Mouse (Mus musculus): ENCODE results near the gene Ifitm10. TPM values are rescaled to one million over a fixed set of nuclear protein-coding genes. Genes with fewer than 3 reads are reported as not detected.
"Not testable (repeated sequence)": the region's sequence is repeated elsewhere in the genome, so short reads cannot be mapped to it uniquely, and the experiment has no call there.

The Ifitm10 gene
- polyA plus RNA-seq, 1 experiment from 2014 or later: 10.6 TPM

GRCm38 (mm10) chr7:142368856-142369255 lies 4.7 kb downstream of the Ifitm10 start:
- no peak for DNase-seq (ENCODE audit: low spot score)

- DNase-seq (ENCODE audit: low spot score): no peak
These were observed 10.4 kb downstream of the Ifitm10 start for GRCm38 (mm10) chr7:142363107-142363506.

- DNase-seq (ENCODE audit: low spot score): no peak
These were observed 12.8 kb downstream of the Ifitm10 start for GRCm38 (mm10) chr7:142360743-142361142.

DNA sequence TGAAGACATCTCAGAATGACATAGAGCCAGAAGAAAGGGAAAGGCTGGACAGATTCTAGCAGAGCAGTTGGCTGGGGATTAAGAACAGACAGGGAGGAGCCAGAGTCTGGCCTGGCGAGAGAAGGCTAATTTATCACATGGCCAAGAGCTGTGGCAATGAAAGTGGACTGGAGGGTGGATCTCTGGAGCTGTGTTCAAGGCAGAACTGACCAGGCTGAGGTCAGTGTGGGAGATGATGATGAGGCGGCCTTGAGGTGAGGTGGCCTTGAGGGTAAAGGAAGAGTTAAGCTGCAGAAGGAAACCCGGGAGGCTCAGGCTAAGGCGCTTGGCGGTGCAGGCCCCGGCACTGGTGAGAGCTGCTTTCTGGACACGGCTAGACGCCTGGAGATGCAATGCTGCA lies 14.4 kb downstream of the Ifitm10 start:
- no peak for DNase-seq (ENCODE audit: low spot score)

- peak; percentile 76 for DNase-seq (ENCODE audit: low spot score)
These were observed 16.0 kb downstream of the Ifitm10 start for GRCm38 (mm10) chr7:142357566-142357965.

GRCm38 (mm10) chr7:142354661-142355233 lies 18.8 kb downstream of the Ifitm10 start:
- DNase-seq (ENCODE audit: low spot score): no peak

DNA sequence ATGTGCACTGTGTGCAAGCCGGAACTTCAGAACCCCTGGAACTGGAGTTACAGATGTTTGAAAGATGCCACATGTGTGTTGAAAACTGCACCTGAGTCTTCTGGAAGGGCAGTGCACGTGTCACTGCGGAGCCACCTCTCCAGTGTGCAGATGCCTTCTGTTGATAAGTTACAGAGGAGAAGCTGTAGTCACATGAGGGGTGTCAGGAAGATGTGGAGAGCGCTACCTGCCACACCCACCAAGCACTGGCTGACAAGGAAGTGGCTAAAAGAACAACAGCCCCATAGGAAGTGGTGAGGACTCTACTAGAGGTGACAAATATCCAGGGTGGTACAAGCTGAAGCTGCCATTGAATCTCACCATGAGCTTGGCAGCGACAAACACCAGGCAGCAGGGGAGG lies 19.7 kb downstream of the Ifitm10 start:
- DNase-seq (ENCODE audit: low spot score): peak; percentile 90

- peak; percentile 41 for DNase-seq (ENCODE audit: low spot score)
These were observed 22.0 kb downstream of the Ifitm10 start for GRCm38 (mm10) chr7:142351569-142351968.

- DNase-seq (ENCODE audit: low spot score): no peak
These were observed 24.1 kb downstream of the Ifitm10 start for GRCm38 (mm10) chr7:142349308-142349961.

DNA sequence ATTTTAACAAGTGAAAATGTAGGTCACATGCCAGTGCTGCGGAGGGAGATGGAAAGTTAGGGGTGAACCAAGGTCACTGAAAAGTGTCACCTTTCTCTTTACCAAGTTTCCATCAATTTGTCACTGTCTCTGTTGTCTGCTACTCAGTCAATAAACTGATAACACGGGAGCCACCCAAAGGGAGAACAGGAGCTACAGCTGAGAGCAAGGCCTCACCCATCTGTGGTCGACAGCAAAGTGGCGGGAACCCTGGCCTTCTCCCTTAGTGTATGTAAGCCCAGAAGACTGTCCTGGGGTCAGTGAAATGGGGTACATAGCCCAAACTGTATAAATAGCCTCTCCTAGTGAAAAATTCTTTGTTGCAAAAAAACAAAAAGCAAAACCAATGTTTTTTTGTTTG lies 26.0 kb downstream of the Ifitm10 start:
- no peak for DNase-seq (ENCODE audit: low spot score)

- DNase-seq (ENCODE audit: low spot score): no peak
These were observed 31.3 kb downstream of the Ifitm10 start for GRCm38 (mm10) chr7:142342247-142342640.

- peak; percentile 80 for DNase-seq (ENCODE audit: low spot score)
These were observed 31.8 kb downstream of the Ifitm10 start for GRCm38 (mm10) chr7:142341564-142342246.

- peak; percentile 77 for DNase-seq (ENCODE audit: low spot score)
These were observed 33.1 kb downstream of the Ifitm10 start for GRCm38 (mm10) chr7:142340269-142340970.

GRCm38 (mm10) chr7:142335151-142335550 lies 38.4 kb downstream of the Ifitm10 start:
- DNase-seq (ENCODE audit: low spot score): no peak

GRCm38 (mm10) chr7:142334246-142334645 lies 39.3 kb downstream of the Ifitm10 start:
- peak; percentile 90 for DNase-seq (ENCODE audit: low spot score)

DNA sequence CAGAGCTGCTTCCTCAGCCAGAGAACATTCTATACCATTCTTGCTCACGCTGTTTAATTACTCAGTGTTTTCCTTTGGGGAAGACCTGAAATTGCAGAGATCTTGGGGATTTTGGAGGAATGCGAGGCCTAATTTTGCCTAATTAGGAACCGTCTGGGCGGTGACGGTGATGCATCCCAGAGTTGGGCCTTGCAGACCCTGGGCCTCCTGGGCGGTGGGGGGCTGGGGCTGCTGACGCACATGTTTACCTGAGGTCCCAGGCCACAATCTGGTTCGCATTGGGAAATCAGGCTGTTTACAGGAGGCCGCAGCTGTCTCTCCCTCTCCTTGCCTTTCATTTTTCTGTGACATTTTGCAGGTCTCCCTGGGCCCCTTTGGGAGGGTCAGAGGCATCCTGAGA lies 40.8 kb downstream of the Ifitm10 start:
- not testable (repeated sequence) for DNase-seq (ENCODE audit: low spot score)

DNA sequence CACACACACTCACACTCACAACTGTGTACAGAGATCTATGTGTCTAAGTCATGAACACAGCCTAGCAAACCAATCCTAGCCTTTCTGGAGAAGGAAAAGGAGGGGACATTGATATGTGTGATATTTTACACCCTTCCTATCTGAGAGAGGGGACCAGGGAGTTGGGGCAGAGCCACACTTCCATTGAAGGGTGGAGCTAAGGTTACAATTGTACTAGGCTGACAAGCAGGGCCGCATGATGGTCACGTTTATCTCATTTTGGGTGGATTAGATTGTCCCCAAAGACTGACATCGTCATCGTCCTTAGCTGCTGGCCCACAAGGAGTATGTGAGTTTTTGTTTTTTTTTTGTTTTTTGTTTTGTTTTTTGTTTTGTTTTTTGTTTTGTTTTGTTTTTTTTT lies 42.3 kb downstream of the Ifitm10 start:
- no peak for DNase-seq (ENCODE audit: low spot score)

DNA sequence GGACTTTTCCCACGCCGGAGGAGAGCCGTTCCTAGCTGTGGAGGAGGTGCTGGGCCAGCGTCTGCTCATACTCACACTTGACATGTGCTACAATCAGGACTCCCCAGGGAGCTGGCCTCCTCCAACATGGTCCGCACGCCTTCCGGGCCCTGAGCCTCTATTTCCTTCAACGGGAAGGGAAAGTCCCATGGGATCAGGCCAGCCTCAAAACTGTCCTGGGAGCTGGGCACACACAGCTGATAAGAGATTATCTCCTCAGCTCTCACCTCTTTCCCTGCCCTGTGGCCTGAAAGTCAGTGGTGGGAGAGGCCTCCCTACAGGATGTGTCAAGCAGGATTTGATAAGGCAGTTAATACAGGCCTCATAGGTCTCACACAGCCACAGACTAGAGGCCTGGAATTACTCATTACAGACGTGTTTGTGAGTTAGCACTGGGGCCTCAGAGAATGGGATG lies 43.3 kb downstream of the Ifitm10 start:
- no peak for DNase-seq (ENCODE audit: low spot score)

- DNase-seq (ENCODE audit: low spot score): no peak
These were observed 45.0 kb downstream of the Ifitm10 start for GRCm38 (mm10) chr7:142328507-142328906.

GRCm38 (mm10) chr7:142326714-142327445 lies 46.7 kb downstream of the Ifitm10 start:
- DNase-seq (ENCODE audit: low spot score): no peak
